Mouse (Mus musculus) liver, embryonic 11.5 days (tissue): Measurements from ENCODE around the gene Galntl6. TPM values are rescaled to one million over a fixed set of nuclear protein-coding genes. Genes with fewer than 3 reads are reported as not detected.

ENCODE experiments used
- ATAC-seq: fragments of 200-750 bp; cut with Nextera tagmentation; replicated peaks from 2 replicates; pipeline ENCODE4 v1.8.0; 2017; ENCODE audit warnings: moderate number of reproducible peaks, mild to moderate bottlenecking, moderate TSS enrichment, moderate library complexity; ENCODE audit not compliant: low FRiP score
- DNase-seq: peaks from one replicate; pipeline ENCODE4 v3.0.0-alpha.2; 2017; ENCODE audit warnings: low spot score
- H3K27ac ChIP-seq: fragments of 300-500 bp; sonication (generic); 2 replicates; pipeline ENCODE4 v1.5.1; 2014; ENCODE audit warnings: mild to moderate bottlenecking, low read depth, low read length, control low read depth
- H3K27me3 ChIP-seq: fragments of 300-500 bp; sonication (generic); replicated peaks from 2 replicates; pipeline ENCODE4 v1.6.1; 2014; ENCODE audit warnings: low read length, mixed read lengths; ENCODE audit not compliant: control insufficient read depth, insufficient read depth
- H3K36me3 ChIP-seq: fragments of 300-500 bp; sonication (generic); 2 replicates; pipeline ENCODE4 v1.6.1; 2014; ENCODE audit warnings: mild to moderate bottlenecking, low read length, moderate library complexity, mixed read lengths; ENCODE audit not compliant: control insufficient read depth, insufficient read depth
- H3K4me1 ChIP-seq: fragments of 300-500 bp; sonication (generic); replicated peaks from 2 replicates; pipeline ENCODE4 v1.6.1; 2014; ENCODE audit warnings: low read length, mixed read lengths; ENCODE audit not compliant: control insufficient read depth, insufficient read depth
- H3K4me2 ChIP-seq: fragments of 300-500 bp; sonication (generic); 2 replicates; pipeline ENCODE4 v1.6.1; 2014; ENCODE audit warnings: mild to moderate bottlenecking, control low read depth, moderate library complexity
- H3K4me3 ChIP-seq: fragments of 300-500 bp; sonication (generic); 2 replicates; pipeline ENCODE4 v1.5.1; 2014; ENCODE audit warnings: low read depth, low read length, control low read depth
- H3K9ac ChIP-seq: fragments of 300-500 bp; sonication (generic); 2 replicates; pipeline ENCODE4 v1.6.1; 2014; ENCODE audit warnings: low read depth, low read length, control low read depth
- H3K9me3 ChIP-seq: fragments of 300-500 bp; sonication (generic); 2 replicates; pipeline ENCODE4 v1.6.1; 2016; ENCODE audit warnings: low read length, inconsistent platforms, mixed read lengths; ENCODE audit not compliant: control insufficient read depth
- WGBS: fragments of 180-500 bp; shearing (Covaris S2); extraction: QIAGEN DNeasy Blood & Tissue Kit; methylation state at CpG from one replicate; pipeline ENCODE4 v1.1.7; 2014; 5-methylcytosine and 5-hydroxymethylcytosine counted together
- polyA plus RNA-seq: library from polyadenylated mRNA; unstranded; fragments of >200 nt; fragmentation: Nextera tagmentation; extraction: Ambion mirVana; gene quantifications from 2 replicates; pipeline ENCODE4 v1.2.1, GENCODE M21; 2014

Gene Galntl6
- polyA plus RNA-seq, 1 experiment from 2014 or later, result 0.27 TPM

DNA sequence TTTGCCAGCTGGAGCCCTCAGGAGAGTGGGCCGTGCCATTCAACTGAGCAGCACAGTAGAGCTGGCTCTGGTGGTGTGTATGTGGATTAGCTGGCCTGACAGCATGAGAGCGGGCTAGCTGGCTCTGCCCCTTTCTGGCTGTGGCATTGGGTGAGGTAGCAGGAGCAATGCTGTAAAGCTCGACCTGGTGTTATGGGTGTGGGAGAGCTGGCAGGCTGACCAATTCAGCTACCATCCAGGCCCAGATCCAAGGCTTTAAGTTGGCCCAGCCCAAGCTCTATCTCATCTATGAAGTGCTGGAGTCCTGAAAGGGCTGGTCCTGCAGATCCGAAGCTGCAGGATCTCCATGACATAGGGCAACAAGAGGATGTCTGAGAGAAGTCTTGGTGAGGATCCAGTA, 886.9 kb downstream of the Galntl6 start:
- no peak overlapping the region for H3K27ac ChIP-seq
- no peak for ATAC-seq
- H3K4me3 ChIP-seq, result no peak overlapping the region
- DNase-seq, result no peak
- H3K4me2 ChIP-seq, result no peak overlapping the region
- 79% methylated on average over 4 of the region's 4 CpGs for WGBS
- no peaks in the 10 kb centered on the region for H3K4me1 ChIP-seq
- H3K9ac ChIP-seq, result no peak overlapping the region
- H3K9me3 ChIP-seq, result no peaks in the 10 kb centered on the region
- no peaks in the 10 kb centered on the region for H3K36me3 ChIP-seq
- H3K27me3 ChIP-seq, result no peaks in the 10 kb centered on the region

DNA sequence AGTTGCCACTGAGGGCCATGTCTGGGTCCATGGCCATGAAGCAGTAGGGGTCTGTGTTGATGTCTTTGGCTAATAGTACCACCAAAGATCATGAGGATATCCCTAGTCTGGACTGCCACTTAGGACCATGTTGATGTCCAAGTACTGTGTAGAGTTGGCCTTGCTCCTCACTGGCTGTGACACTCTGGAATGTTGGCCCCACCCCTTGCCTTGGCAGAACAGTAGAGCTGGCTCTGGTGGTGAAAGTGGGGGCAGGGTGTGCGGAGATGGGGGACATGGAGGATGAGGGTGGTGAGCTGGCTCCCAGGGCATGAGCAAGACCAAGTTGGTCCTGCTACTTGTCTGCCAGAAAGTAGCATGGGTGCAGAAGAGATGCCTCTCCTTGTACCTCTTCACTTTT, 887.3 kb downstream of the Galntl6 start:
- Histone ChIP-seq H3K27ac (no peak overlapping the region), H3K36me3 (no peaks in the 10 kb centered on the region), H3K4me2 (no peak overlapping the region), H3K9me3 (no peaks in the 10 kb centered on the region), H3K4me1 (no peaks in the 10 kb centered on the region), H3K27me3 (no peaks in the 10 kb centered on the region), H3K9ac (no peak overlapping the region), H3K4me3 (no peak overlapping the region)
- WGBS, result 70% methylated on average over 1 of the region's 1 CpGs
- no peak for ATAC-seq
- DNase-seq, result no peak

DNA sequence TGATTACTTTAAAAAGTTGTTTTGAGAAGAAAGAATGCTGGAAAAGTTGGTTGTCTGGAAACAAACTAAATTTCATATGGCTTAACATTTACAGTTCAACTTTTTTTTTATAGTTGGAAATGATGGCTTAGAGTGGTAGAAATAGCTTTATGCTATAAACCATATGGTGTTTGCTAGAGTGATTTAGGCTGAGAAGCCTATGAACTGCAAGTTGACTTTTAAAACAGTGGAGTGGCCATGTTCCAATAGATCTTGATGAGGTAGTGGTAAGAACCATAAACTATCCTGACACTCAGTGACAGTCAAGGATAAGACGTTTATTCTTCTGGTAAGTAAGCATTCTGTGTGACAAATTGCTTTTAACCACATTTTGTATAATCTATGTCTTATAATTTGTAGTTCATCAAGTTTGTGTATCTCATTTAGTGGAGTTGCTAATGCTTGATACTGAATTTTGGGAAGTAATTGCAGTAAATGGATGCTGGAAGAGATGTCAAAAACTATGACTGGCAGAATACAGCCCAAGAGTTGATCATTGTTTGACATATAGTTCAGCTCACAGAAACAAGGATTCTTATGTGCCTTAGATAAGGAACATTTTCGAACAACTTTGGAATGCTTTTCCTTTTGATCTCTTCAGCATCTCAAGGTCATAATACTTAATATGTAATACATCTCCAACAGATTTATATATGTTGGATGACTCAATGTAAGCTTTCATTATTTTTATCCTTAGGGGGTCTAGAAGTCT, 888.8 kb downstream of the Galntl6 start:
- Histone ChIP-seq H3K4me2 (no peak overlapping the region), H3K27ac (no peak overlapping the region), H3K36me3 (no peaks in the 10 kb centered on the region), H3K27me3 (no peaks in the 10 kb centered on the region), H3K4me3 (no peak overlapping the region), H3K9ac (no peak overlapping the region), H3K9me3 (no peaks in the 10 kb centered on the region), H3K4me1 (no peaks in the 10 kb centered on the region)
- WGBS, result 54% methylated on average over 2 of the region's 2 CpGs
- ATAC-seq (no peak), DNase-seq (no peak)

DNA sequence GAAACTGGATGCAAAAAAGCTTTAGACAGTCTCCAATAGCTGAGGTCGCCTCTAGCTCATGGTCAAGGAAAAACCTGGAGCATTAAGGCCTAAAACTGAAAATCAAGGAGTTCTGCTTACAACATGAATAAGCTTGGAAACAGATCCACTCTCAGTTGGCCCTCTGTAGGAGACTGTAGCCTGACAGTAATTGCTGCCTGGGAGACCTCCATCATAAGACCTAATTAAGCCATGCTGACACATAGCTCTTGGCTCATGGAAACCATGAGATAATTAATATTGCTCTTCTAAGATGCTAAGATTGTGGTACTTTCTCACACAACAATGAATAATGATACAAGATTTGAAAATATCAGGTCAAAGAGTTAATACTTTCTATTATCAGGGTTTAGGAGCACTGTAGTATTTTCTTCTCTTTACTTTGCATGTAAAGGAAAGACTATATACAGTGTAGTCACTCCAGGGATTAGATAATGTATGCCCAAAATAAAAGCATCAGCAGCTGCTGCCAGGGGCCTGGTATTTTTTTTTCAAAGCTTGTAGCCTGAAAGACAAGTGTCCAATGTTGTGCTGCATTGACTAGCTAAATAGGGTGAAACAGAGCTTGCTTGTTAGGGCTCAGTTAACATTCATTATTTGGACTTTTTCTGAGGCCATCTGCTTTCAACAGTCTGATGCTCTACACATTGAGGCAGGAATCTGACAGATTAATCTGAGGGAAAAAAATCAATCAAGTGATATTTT, 922.8 kb downstream of the Galntl6 start:
- Histone ChIP-seq H3K4me1 (no peaks in the 10 kb centered on the region), H3K27ac (no peak overlapping the region), H3K9me3 (no peaks in the 10 kb centered on the region), H3K4me2 (no peak overlapping the region), H3K4me3 (no peak overlapping the region), H3K27me3 (no peaks in the 10 kb centered on the region), H3K9ac (no peak overlapping the region), H3K36me3 (no peaks in the 10 kb centered on the region)
- DNase-seq, result no peak
- WGBS, result 74% methylated on average over 1 of the region's 1 CpGs
- ATAC-seq, result no peak

DNA sequence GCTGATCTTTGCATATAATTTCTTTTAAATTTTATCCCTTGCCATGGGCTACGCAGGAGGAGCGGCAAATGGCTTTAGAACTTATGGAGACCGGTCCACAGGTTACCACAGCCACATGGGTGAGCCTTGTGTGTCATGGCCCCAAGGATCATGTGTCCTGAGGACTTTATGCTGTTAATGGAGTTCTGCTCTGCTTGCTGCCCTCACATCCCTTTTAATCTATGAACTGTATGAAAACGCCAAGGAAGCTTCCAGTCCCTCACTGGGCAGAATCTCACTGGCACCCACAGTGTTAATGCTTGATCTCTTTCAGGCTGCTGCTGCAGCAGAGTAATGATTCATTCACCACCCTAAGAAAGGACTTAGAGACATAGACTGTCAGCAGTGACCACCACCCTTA, 935.1 kb downstream of the Galntl6 start:
- WGBS, result 84% methylated on average over 4 of the region's 4 CpGs
- ATAC-seq, result no peak

DNA sequence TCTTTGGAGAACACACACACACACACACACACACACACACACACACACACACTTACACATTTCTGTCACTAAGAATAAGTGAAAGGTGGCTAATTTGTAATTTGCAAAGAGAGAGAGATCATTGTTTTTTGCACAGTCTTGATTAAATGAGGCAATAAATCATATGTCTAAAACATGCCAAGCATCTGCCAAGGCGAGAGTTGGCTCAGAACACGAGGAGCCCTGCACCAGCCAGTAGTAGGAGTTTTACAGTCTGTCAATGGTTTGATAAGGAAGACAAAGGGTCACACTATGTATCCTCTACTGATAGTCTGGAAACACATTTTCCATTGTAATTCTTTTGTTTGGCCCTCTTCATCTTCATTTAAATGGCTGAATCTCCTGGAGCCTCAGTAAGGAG, 938.3 kb downstream of the Galntl6 start:
- H3K4me3 ChIP-seq, result no peak overlapping the region
- no peaks in the 10 kb centered on the region for H3K27me3 ChIP-seq
- H3K9ac ChIP-seq, result no peak overlapping the region
- WGBS, result 48% methylated on average over 2 of the region's 2 CpGs
- no peaks in the 10 kb centered on the region for H3K9me3 ChIP-seq
- H3K36me3 ChIP-seq, result no peaks in the 10 kb centered on the region
- H3K4me1 ChIP-seq, result no peaks in the 10 kb centered on the region
- DNase-seq (no peak), ATAC-seq (no peak)
- H3K4me2 ChIP-seq, result no peak overlapping the region
- no peak overlapping the region for H3K27ac ChIP-seq

More for the DNA sequence above, 935.1 kb downstream of the Galntl6 start:
- no peak for DNase-seq
- Histone ChIP-seq H3K9me3 (no peaks in the 10 kb centered on the region), H3K4me3 (no peak overlapping the region), H3K9ac (no peak overlapping the region), H3K36me3 (no peaks in the 10 kb centered on the region), H3K4me2 (no peak overlapping the region), H3K27me3 (no peaks in the 10 kb centered on the region), H3K27ac (no peak overlapping the region), H3K4me1 (no peaks in the 10 kb centered on the region)

DNA sequence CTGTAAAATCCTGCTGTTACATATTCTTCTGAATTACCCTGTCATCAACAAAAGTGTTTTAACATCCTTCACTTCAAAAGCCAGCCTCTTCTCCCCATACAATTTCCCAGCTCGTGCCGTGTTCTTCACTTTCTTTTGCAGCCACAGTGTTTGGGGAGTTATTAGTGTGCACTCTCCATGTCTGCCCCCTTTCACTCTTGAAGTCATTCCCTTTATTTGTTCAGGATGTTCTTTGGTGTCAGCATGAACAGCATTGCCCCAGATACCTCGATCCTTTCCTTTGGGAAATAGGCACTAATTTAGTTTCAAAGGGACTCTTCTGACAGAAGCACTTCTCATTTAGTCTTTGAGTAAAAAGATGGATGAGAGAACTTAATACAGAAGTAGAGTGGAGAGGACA, 939.6 kb downstream of the Galntl6 start:
- H3K4me1 ChIP-seq, result no peaks in the 10 kb centered on the region
- H3K9me3 ChIP-seq, result no peaks in the 10 kb centered on the region
- DNase-seq (no peak), ATAC-seq (no peak)
- H3K9ac ChIP-seq, result no peak overlapping the region
- no peak overlapping the region for H3K4me3 ChIP-seq
- H3K27ac ChIP-seq, result no peak overlapping the region
- H3K27me3 ChIP-seq, result no peaks in the 10 kb centered on the region
- 78% methylated on average over 3 of the region's 3 CpGs for WGBS
- no peaks in the 10 kb centered on the region for H3K36me3 ChIP-seq
- no peak overlapping the region for H3K4me2 ChIP-seq

DNA sequence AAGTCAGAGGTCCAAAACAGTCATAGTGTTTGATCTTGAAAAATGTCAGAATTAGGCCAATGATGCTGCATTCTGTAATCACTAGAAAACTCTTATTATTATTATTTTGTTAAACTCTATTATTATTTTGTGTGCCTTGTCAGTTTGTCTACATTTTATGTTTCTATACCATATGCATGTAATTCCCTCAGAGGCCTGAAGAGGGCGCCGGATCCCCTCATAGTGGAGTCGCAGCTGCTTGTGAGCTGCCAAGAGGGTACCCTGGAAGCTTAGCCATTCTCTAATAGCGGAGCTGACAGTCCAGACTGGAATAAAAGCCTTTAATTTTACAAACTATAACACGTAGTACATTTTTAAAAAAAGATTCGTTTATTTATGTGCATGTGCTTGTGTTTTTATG, 945.8 kb downstream of the Galntl6 start:
- no peak for DNase-seq

DNA sequence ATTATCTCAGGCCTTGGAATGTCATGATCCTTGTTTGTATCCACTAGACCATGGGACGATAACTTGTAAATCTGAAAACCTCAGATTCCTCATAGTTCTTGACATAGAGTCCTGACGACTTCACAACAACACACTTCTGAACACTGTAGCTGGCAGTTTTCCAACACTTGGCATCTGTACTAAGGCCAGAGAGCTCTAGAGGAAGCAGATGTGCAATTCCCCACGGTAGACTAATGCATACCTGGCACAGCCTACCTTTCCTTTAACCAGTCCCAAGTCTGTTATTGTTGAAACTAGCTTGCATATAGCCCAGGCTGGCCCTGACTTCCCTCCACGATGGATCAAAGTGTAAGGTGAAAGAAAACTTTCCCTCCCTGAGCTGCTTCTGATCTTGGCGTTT, 946.9 kb downstream of the Galntl6 start:
- Histone ChIP-seq H3K4me3 (no peak overlapping the region), H3K9ac (no peak overlapping the region), H3K4me1 (no peaks in the 10 kb centered on the region), H3K27ac (no peak overlapping the region), H3K36me3 (no peaks in the 10 kb centered on the region), H3K4me2 (no peak overlapping the region), H3K9me3 (no peaks in the 10 kb centered on the region), H3K27me3 (no peaks in the 10 kb centered on the region)
- ATAC-seq, result no peak
- DNase-seq, result no peak
- WGBS, result 57% methylated on average over 5 of the region's 5 CpGs

More for the DNA sequence above, 945.8 kb downstream of the Galntl6 start:
- Histone ChIP-seq H3K27me3 (no peaks in the 10 kb centered on the region), H3K9ac (no peak overlapping the region), H3K36me3 (no peaks in the 10 kb centered on the region), H3K4me1 (no peaks in the 10 kb centered on the region), H3K9me3 (no peaks in the 10 kb centered on the region), H3K4me2 (no peak overlapping the region), H3K4me3 (no peak overlapping the region), H3K27ac (no peak overlapping the region)
- ATAC-seq, result no peak
- WGBS, result 16% methylated on average over 6 of the region's 6 CpGs
